Mouse (Mus musculus): ENCODE results near the gene Cdc14a. TPM values are rescaled to one million over a fixed set of nuclear protein-coding genes. Genes with fewer than 3 reads are reported as not detected.

Cdc14a gene
- polyA plus RNA-seq, 1 experiment from 2014 or later, result 6.7 TPM

DNA sequence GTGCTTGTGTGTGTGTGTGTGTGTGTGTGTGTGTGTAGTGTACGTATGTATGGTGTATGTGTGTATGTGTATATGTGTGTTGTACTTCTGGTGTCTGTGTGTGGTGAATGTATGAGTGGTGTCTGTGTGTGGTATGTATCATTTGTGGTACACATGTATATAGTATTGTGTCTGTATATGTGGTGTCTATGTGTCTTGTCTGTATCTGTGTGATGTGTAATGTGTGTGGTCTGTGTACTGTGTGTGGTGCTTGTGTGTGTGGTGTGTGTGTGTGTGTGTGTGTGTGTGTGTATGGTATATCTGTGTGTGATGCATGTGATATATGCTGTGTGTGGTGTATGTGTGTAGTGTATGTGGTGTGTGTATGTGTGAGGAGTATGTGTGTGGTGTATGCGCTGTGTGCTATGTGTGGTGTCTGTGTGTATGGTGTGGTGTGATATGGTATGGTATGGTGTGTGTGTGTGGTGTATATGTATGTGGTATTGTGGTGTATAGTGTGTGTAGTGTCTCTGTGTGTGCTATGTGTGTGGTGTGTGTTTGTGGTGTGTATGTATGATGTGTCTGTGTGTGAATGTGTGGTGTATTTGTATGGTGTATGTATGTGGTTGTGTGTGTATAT lies 156.7 kb downstream of the Cdc14a start:
- Histone ChIP-seq H3K4me3 (ENCODE audit: low read depth, low read length) (no peak overlapping the region), H3K27ac (ENCODE audit: low read depth, low read length) (no peak overlapping the region), H3K4me1 (replicated peaks; ENCODE audit: control insufficient read depth, insufficient read depth, low read length) (no peaks in the 10 kb centered on the region), H3K4me2 (no peak overlapping the region), H3K36me3 (ENCODE audit: control insufficient read depth, insufficient read depth, low read length) (no peaks in the 10 kb centered on the region), H3K9ac (ENCODE audit: low read depth, low read length) (no peak overlapping the region), H3K9me3 (ENCODE audit: control insufficient read depth, low read length) (no peaks in the 10 kb centered on the region), H3K27me3 (replicated peaks; ENCODE audit: control insufficient read depth, insufficient read depth, low read length) (no peaks in the 10 kb centered on the region)
- 91% methylated on average over 2 of the region's 2 CpGs for WGBS
- DNase-seq (ENCODE audit: low spot score) (no peak), ATAC-seq (replicated peaks; ENCODE audit: low FRiP score) (peak; percentile 36)

DNA sequence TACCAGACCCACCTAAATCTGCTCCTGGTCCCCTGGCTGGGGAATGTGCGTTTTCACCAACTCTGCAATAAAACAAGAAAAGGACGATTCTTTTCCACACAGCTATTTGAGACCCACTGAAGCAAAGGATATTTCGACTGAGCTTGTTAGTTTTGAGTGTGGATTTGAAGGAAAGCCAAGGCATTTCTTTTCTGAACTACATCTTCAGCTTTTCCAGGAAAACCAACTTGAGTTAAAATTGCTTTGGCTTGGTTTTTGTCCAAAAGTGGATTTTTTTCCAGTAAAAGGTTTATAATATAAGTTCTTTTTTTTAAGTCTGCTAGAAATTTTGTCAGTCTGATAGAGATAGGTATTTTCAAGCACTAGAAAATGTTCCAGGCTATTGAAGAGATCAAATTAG lies 157.5 kb downstream of the Cdc14a start:
- Histone ChIP-seq H3K4me2 (no peak overlapping the region), H3K4me3 (ENCODE audit: low read depth, low read length) (no peak overlapping the region), H3K27ac (ENCODE audit: low read depth, low read length) (no peak overlapping the region), H3K4me1 (replicated peaks; ENCODE audit: control insufficient read depth, insufficient read depth, low read length) (no peaks in the 10 kb centered on the region), H3K9ac (ENCODE audit: low read depth, low read length) (no peak overlapping the region), H3K36me3 (ENCODE audit: control insufficient read depth, insufficient read depth, low read length) (no peaks in the 10 kb centered on the region), H3K27me3 (replicated peaks; ENCODE audit: control insufficient read depth, insufficient read depth, low read length) (no peaks in the 10 kb centered on the region), H3K9me3 (ENCODE audit: control insufficient read depth, low read length) (no peaks in the 10 kb centered on the region)
- 79% methylated on average over 3 of the region's 3 CpGs for WGBS
- ATAC-seq (replicated peaks; ENCODE audit: low FRiP score) (no peak), DNase-seq (ENCODE audit: low spot score) (no peak)

- no peaks in the 10 kb centered on the region for H3K9me3 ChIP-seq (ENCODE audit: control insufficient read depth, low read length)
- H3K9ac ChIP-seq (ENCODE audit: low read depth, low read length), result no peak overlapping the region
- 67% methylated on average over 1 of the region's 1 CpGs for WGBS
- no peaks in the 10 kb centered on the region for H3K27me3 ChIP-seq (replicated peaks; ENCODE audit: control insufficient read depth, insufficient read depth, low read length)
- H3K36me3 ChIP-seq (ENCODE audit: control insufficient read depth, insufficient read depth, low read length), result no peaks in the 10 kb centered on the region
- DNase-seq (ENCODE audit: low spot score) (no peak), ATAC-seq (replicated peaks; ENCODE audit: low FRiP score) (no peak)
- no peak overlapping the region for H3K27ac ChIP-seq (ENCODE audit: low read depth, low read length)
- no peaks in the 10 kb centered on the region for H3K4me1 ChIP-seq (replicated peaks; ENCODE audit: control insufficient read depth, insufficient read depth, low read length)
- no peak overlapping the region for H3K4me2 ChIP-seq
- no peak overlapping the region for H3K4me3 ChIP-seq (ENCODE audit: low read depth, low read length)
Observed at GRCm38 (mm10) chr3:116263977-116264376, 159.9 kb downstream of the Cdc14a start.

DNA sequence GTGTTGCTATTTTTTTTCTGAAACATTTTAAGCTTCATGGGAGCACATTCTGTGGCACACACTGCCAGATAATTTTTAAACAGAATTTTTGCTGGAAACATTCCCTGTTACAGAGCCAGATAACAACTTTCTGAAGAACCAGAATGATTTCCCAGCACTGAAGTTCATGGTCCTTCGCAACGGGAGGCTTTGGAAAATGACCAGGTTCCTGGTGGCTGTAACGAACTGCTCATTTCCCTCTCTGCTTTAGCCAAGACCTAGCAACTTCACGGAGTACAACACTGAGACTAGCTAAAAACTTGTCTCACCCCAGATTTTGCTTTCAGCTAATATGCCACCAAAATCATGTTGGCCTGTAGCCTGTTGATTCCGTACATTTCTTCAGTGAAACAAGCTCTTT lies 160.8 kb downstream of the Cdc14a start:
- Histone ChIP-seq H3K9ac (ENCODE audit: low read depth, low read length) (no peak overlapping the region), H3K4me2 (no peak overlapping the region), H3K4me1 (replicated peaks; ENCODE audit: control insufficient read depth, insufficient read depth, low read length) (no peaks in the 10 kb centered on the region), H3K27me3 (replicated peaks; ENCODE audit: control insufficient read depth, insufficient read depth, low read length) (no peaks in the 10 kb centered on the region), H3K27ac (ENCODE audit: low read depth, low read length) (no peak overlapping the region), H3K4me3 (ENCODE audit: low read depth, low read length) (no peak overlapping the region), H3K36me3 (ENCODE audit: control insufficient read depth, insufficient read depth, low read length) (no peaks in the 10 kb centered on the region), H3K9me3 (ENCODE audit: control insufficient read depth, low read length) (no peaks in the 10 kb centered on the region)
- 86% methylated on average over 5 of the region's 5 CpGs for WGBS
- ATAC-seq (replicated peaks; ENCODE audit: low FRiP score), result no peak
- DNase-seq (ENCODE audit: low spot score), result no peak

GRCm38 (mm10) chr3:116256104-116256503 lies 167.7 kb downstream of the Cdc14a start:
- Histone ChIP-seq H3K9ac (ENCODE audit: low read depth, low read length) (no peak overlapping the region), H3K9me3 (ENCODE audit: control insufficient read depth, low read length) (no peaks in the 10 kb centered on the region), H3K36me3 (ENCODE audit: control insufficient read depth, insufficient read depth, low read length) (no peaks in the 10 kb centered on the region), H3K4me3 (ENCODE audit: low read depth, low read length) (no peak overlapping the region), H3K27ac (ENCODE audit: low read depth, low read length) (no peak overlapping the region), H3K4me2 (no peak overlapping the region), H3K27me3 (replicated peaks; ENCODE audit: control insufficient read depth, insufficient read depth, low read length) (peaks cover 36% of the 10 kb centered on the region), H3K4me1 (replicated peaks; ENCODE audit: control insufficient read depth, insufficient read depth, low read length) (peaks cover 10% of the 10 kb centered on the region; the same call in 1 of the 2 replicates)
- ATAC-seq (replicated peaks; ENCODE audit: low FRiP score) (no peak), DNase-seq (ENCODE audit: low spot score) (no peak)
- 29% methylated on average over 5 of the region's 5 CpGs for WGBS

- ATAC-seq (replicated peaks; ENCODE audit: low FRiP score), result no peak
Observed at GRCm38 (mm10) chr3:116253077-116253531, 170.7 kb downstream of the Cdc14a start, which contains the start of gene Gpr88. Gene Gpr88 (minus strand): TSS chr3:116253503.

GRCm38 (mm10) chr3:116252255-116253040 lies 171.4 kb downstream of the Cdc14a start:
- Histone ChIP-seq H3K4me2 (peak overlapping the region; percentile 85), H3K4me3 (ENCODE audit: low read depth, low read length) (peak overlapping the region; percentile 51), H3K9me3 (ENCODE audit: control insufficient read depth, low read length) (no peaks in the 10 kb centered on the region), H3K9ac (ENCODE audit: low read depth, low read length) (no peak overlapping the region), H3K27me3 (replicated peaks; ENCODE audit: control insufficient read depth, insufficient read depth, low read length) (peaks cover 51% of the 10 kb centered on the region), H3K27ac (ENCODE audit: low read depth, low read length) (no peak overlapping the region), H3K36me3 (ENCODE audit: control insufficient read depth, insufficient read depth, low read length) (no peaks in the 10 kb centered on the region), H3K4me1 (replicated peaks; ENCODE audit: control insufficient read depth, insufficient read depth, low read length) (peaks cover 10% of the 10 kb centered on the region; the same call in 1 of the 2 replicates)
- ATAC-seq (replicated peaks; ENCODE audit: low FRiP score), result peak; percentile 43
- 2% methylated on average over 48 of the region's 48 CpGs for WGBS
- DNase-seq (ENCODE audit: low spot score), result peak; percentile 41

More at GRCm38 (mm10) chr3:116253077-116253531, 170.7 kb downstream of the Cdc14a start, which contains the start of gene Gpr88:
- H3K27ac ChIP-seq (ENCODE audit: low read depth, low read length), result no peak within 1 kb of the TSS
- H3K9ac ChIP-seq (ENCODE audit: low read depth, low read length), result no peak within 1 kb of the TSS
- peaks cover 51% of the 10 kb centered on the region for H3K27me3 ChIP-seq (replicated peaks; ENCODE audit: control insufficient read depth, insufficient read depth, low read length)
- no peaks in the 10 kb centered on the region for H3K9me3 ChIP-seq (ENCODE audit: control insufficient read depth, low read length)
- DNase-seq (ENCODE audit: low spot score), result no peak
- WGBS, result 11% methylated on average over 9 of the region's 9 CpGs
- peak within 1 kb of the TSS; percentile 51 for H3K4me3 ChIP-seq (ENCODE audit: low read depth, low read length)
- no peaks in the 10 kb centered on the region for H3K36me3 ChIP-seq (ENCODE audit: control insufficient read depth, insufficient read depth, low read length)
- H3K4me2 ChIP-seq, result peak within 1 kb of the TSS; percentile 85
- peaks cover 10% of the 10 kb centered on the region; the same call in 1 of the 2 replicates for H3K4me1 ChIP-seq (replicated peaks; ENCODE audit: control insufficient read depth, insufficient read depth, low read length)

DNA sequence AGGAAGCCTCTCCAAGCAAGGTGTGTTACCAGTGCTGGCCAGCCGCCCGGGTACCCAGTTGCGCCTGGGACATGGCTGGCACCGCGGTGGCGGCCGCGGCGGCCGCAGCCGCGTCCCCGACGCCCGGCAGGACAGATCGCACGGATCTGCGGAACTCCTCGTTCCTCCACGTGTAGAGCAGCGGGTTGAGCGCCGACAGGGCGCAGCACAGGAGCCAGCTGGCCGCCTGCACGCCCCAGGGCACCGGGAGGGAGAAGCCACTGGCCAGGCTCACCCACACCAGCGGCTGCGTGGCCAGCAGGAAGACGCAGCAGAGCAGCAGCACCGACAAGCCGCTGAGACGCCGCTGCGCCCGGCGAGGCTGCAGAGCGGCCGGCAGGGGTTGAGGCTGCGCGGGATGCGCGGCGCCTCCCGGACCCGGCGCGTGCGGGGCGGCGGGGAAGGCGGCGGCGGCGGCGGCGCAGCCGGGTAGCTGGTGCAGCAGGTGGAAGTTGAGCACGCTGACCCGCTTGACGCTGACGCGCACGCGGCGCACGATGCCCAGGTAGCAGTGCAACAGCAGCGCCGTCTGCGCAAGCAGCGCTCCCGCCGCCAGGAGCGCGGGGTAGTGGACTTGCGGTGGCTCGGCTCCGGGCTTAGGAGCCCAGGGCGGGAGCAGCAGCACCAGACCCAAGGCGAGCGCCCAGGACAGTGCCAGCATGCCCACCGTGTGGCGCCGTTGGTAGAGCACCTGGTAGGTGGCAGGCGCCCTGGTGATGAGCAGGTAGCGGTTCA lies 172.2 kb downstream of the Cdc14a start:
- H3K9me3 ChIP-seq (ENCODE audit: control insufficient read depth, low read length), result no peaks in the 10 kb centered on the region
- peaks cover 10% of the 10 kb centered on the region; the same call in 1 of the 2 replicates for H3K4me1 ChIP-seq (replicated peaks; ENCODE audit: control insufficient read depth, insufficient read depth, low read length)
- WGBS, result 1% methylated on average over 86 of the region's 86 CpGs
- H3K4me3 ChIP-seq (ENCODE audit: low read depth, low read length), result peak overlapping the region; percentile 51
- no peak overlapping the region for H3K9ac ChIP-seq (ENCODE audit: low read depth, low read length)
- H3K27ac ChIP-seq (ENCODE audit: low read depth, low read length), result no peak overlapping the region
- ATAC-seq (replicated peaks; ENCODE audit: low FRiP score) (peak; percentile 29; the same call in 1 of the 2 replicates), DNase-seq (ENCODE audit: low spot score) (peak; percentile 53)
- peak overlapping the region; percentile 85 for H3K4me2 ChIP-seq
- no peaks in the 10 kb centered on the region for H3K36me3 ChIP-seq (ENCODE audit: control insufficient read depth, insufficient read depth, low read length)
- H3K27me3 ChIP-seq (replicated peaks; ENCODE audit: control insufficient read depth, insufficient read depth, low read length), result peaks cover 51% of the 10 kb centered on the region

Measured in liver, embryonic 11.5 days (tissue).